Mouse (Mus musculus) forebrain, postnatal 0 days (tissue): ENCODE measurements around the gene Mlycd. TPM values are rescaled to one million over a fixed set of nuclear protein-coding genes. Genes with fewer than 3 reads are reported as not detected.

ENCODE experiments used
- ATAC-seq: fragments of 200-750 bp; cut with Nextera tagmentation; 2 replicates; pipeline ENCODE4 v1.8.0; 2017; ENCODE audit warnings: mild to moderate bottlenecking, moderate library complexity
- DNase-seq: peaks from one replicate; pipeline ENCODE4 v3.0.0-alpha.2; 2015
- H3K27ac ChIP-seq: fragments of 300-500 bp; sonication (generic); 2 replicates; pipeline ENCODE4 v1.5.1; 2014; ENCODE audit warnings: low read depth, mild to moderate bottlenecking, antibody characterized with exemption, low read length, moderate library complexity, mixed read lengths
- H3K27me3 ChIP-seq: fragments of 300-500 bp; sonication (generic); 2 replicates; pipeline ENCODE4 v1.6.1; 2014; ENCODE audit warnings: mild to moderate bottlenecking, low read length, mixed read lengths; ENCODE audit not compliant: insufficient read depth
- H3K36me3 ChIP-seq: fragments of 300-500 bp; sonication (generic); 2 replicates; pipeline ENCODE4 v1.6.1; 2014; ENCODE audit warnings: mild to moderate bottlenecking, moderate library complexity; ENCODE audit not compliant: insufficient read depth
- H3K4me1 ChIP-seq: fragments of 300-500 bp; sonication (generic); 2 replicates; pipeline ENCODE4 v1.6.1; 2014; ENCODE audit warnings: antibody characterized with exemption; ENCODE audit not compliant: insufficient read depth
- H3K4me2 ChIP-seq: fragments of 300-500 bp; sonication (generic); 2 replicates; pipeline ENCODE4 v1.6.1; 2014; ENCODE audit warnings: low read depth, mild to moderate bottlenecking, moderate library complexity
- H3K4me3 ChIP-seq: fragments of 300-500 bp; sonication (generic); 2 replicates; pipeline ENCODE4 v1.5.1; 2014; ENCODE audit warnings: low read depth, low read length, mixed read lengths
- H3K9ac ChIP-seq: fragments of 300-500 bp; sonication (generic); 2 replicates; pipeline ENCODE4 v1.6.1; 2014; ENCODE audit warnings: mild to moderate bottlenecking
- H3K9me3 ChIP-seq: fragments of 300-500 bp; sonication (generic); 2 replicates; pipeline ENCODE4 v1.6.1; 2016; ENCODE audit warnings: low read length
- CTCF ChIP-seq: sonication (generic); IDR thresholded peaks from 2 replicates; pipeline ENCODE4 v1.5.1; 2016; ENCODE audit warnings: antibody characterized with exemption, control low read depth, low read depth
- WGBS: fragments of 180-500 bp; shearing (Covaris S2); extraction: QIAGEN DNeasy Blood & Tissue Kit; methylation state at CpG from one replicate; pipeline ENCODE4 v1.1.7; 2014; 5-methylcytosine and 5-hydroxymethylcytosine counted together
- polyA plus RNA-seq: library from polyadenylated mRNA; unstranded; fragments of >200 nt; fragmentation: Nextera tagmentation; extraction: Ambion mirVana; gene quantifications from 2 replicates; pipeline ENCODE4 v1.2.1, GENCODE M21; 2015
- total RNA-seq: library from RNA; depleted of rRNA; stranded (reverse); fragments of >200 nt; gene quantifications from 2 replicates; pipeline ENCODE4 v1.2.3, GENCODE M21; 2014

Mlycd gene
- total and polyA plus RNA-seq, 2 experiments from 2014 or later = 21.3 to 27.6 TPM

DNA sequence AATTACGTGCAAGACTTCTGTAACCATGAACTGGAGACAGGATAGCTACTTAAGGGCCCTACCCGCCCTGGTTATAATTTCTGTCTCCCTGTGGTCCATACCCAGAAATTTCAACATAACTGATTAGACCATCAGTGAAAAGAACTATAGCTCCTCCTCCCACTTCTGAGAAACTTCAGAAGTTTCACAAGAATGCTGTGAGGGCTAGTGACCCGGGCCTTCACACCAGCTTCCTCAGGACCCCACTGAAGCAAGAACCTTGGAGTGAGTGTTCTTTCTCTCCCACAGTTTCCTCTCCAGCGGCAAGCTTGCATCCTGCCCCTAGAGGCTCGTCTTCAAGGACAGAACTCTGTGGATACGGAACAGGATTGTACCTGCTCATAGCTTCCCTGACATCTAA lies 8.8 kb upstream of the Mlycd start:
- no peak overlapping the region for H3K4me2 ChIP-seq
- no peaks in the 10 kb centered on the region for H3K4me1 ChIP-seq
- TF ChIP-seq CTCF = no peak
- no peaks in the 10 kb centered on the region for H3K9me3 ChIP-seq
- H3K4me3 ChIP-seq = no peak overlapping the region
- no peaks in the 10 kb centered on the region for H3K36me3 ChIP-seq
- H3K27me3 ChIP-seq = no peaks in the 10 kb centered on the region
- DNase-seq = no peak
- no peak overlapping the region for H3K27ac ChIP-seq
- WGBS = 74% methylated on average over 6 of the region's 6 CpGs
- no peak for ATAC-seq
- no peak overlapping the region for H3K9ac ChIP-seq

DNA sequence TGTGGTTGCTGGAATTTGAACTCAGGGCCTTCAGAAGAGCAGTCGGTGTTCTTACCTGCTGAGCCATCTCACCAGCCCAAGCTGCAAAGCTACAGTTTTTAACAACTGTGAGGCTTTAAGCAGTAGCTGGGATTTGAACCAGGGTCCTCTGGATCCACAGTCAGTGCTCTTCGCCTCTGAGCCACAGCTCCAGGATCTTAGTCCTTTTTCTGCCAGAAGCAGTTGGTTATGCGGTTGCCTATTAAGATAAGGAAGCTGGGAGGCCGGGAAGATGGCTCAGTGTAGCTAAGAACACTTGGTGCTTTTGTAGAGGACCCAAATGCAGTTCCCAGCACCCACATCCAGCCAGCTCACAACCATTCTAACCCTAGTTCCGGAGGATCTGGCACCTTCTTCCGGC lies 7.7 kb upstream of the Mlycd start:
- H3K9ac ChIP-seq = no peak overlapping the region
- H3K4me3 ChIP-seq = no peak overlapping the region
- no peak for TF ChIP-seq CTCF
- H3K4me1 ChIP-seq = no peaks in the 10 kb centered on the region
- H3K27ac ChIP-seq = no peak overlapping the region
- H3K36me3 ChIP-seq = no peaks in the 10 kb centered on the region
- DNase-seq (no peak), ATAC-seq (no peak)
- H3K4me2 ChIP-seq = no peak overlapping the region
- H3K27me3 ChIP-seq = no peaks in the 10 kb centered on the region
- WGBS = 82% methylated on average over 6 of the region's 6 CpGs
- H3K9me3 ChIP-seq = no peaks in the 10 kb centered on the region

DNA sequence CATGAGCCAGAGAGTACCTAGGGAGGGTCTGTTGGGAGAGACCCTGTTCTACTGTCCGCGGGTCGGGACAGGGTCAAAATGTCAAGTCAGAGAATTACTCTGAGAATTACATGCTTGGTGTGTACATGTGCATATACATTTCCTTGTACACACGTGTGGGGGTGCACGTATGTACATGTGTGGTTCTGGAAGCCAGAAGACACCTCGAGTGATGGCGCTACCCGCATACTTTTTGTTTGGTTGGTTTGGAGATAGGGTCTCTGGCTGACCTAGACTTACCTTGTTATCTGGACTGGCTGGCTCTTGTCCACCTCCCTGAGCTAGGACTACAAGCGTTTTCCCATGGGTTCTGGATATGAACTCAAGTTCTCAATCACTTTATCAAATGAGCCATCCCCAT lies 581 bp upstream of the Mlycd start:
- Histone ChIP-seq H3K4me2 (peak overlapping the region; percentile 98), H3K27me3 (no peaks in the 10 kb centered on the region), H3K4me1 (peaks cover 7% of the 10 kb centered on the region; the same call in 1 of the 2 replicates), H3K9ac (peak overlapping the region; percentile 85), H3K36me3 (no peaks in the 10 kb centered on the region; the same call in 1 of the 2 replicates), H3K27ac (no peak overlapping the region), H3K4me3 (peak overlapping the region; percentile 77), H3K9me3 (no peaks in the 10 kb centered on the region)
- ATAC-seq (no peak), DNase-seq (no peak)
- 79% methylated on average over 9 of the region's 9 CpGs for whole genome bisulfite sequencing
- TF ChIP-seq CTCF = no peak

DNA sequence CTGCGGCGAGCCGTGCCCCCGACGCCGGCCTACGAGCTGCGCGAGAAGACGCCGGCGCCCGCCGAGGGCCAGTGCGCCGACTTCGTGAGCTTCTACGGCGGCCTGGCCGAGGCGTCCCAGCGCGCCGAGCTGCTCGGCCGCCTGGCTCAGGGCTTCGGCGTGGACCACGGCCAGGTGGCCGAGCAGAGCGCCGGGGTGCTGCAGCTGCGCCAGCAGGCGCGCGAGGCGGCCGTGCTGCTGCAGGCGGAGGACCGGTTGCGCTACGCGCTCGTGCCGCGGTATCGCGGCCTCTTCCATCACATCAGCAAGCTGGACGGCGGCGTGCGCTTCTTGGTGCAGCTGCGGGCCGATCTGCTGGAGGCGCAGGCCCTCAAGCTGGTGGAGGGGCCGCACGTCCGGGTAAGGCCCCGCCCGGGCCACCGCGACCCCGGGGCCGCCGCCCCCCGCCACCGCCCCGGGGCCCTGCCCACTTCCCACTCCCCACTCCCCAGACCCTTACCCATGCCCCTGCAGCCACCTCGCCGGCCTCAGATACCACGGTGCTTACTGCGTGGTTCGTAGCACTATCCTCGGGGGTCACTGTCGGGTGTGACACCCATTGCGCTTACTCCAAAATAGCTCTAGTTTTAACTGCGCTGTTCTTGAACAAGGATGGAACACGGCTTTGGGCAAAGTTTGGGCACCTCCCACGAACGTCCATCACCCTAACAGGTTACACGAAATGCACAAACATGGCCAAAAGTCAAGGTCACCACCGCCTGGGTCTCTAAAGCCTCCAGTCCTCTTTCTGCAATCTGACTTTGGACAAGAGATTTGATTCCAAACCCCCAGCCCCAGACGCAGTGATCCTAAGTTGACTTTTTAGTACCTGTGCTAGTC lies 633 bp downstream of the Mlycd start:
- H3K27ac ChIP-seq = peak overlapping the region; percentile 94
- peaks cover 7% of the 10 kb centered on the region; the same call in 1 of the 2 replicates for H3K4me1 ChIP-seq
- H3K36me3 ChIP-seq = no peaks in the 10 kb centered on the region; the same call in 1 of the 2 replicates
- H3K4me2 ChIP-seq = peak overlapping the region; percentile 98
- ATAC-seq (peak; percentile 67), DNase-seq (no peak)
- no peak for TF ChIP-seq CTCF
- H3K9me3 ChIP-seq = no peaks in the 10 kb centered on the region
- H3K9ac ChIP-seq = peak overlapping the region; percentile 85
- peak overlapping the region; percentile 77 for H3K4me3 ChIP-seq
- H3K27me3 ChIP-seq = no peaks in the 10 kb centered on the region
- 7% methylated on average over 74 of the region's 83 CpGs for WGBS

DNA sequence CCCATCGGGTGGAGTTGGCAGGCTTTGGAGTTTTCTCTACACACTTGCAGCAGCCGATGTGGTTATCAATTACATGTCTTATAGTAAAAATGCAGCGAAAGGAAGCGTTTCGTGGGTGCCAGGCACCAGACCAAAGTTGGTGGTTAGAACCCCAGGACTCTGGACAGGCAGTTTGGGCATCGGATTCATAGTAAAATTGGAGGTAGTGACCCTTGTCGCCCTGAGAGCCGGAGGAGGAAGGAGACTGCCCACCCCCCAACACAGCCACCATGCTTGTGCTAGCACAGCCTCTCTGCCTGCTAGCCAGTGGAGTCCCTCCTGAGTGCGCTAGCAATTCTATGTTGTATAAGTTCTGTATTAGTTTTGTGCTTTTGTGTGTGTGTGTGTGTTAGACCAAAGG lies 3.9 kb downstream of the Mlycd start:
- no peak for TF ChIP-seq CTCF
- Histone ChIP-seq H3K4me1 (peaks cover 7% of the 10 kb centered on the region; the same call in 1 of the 2 replicates), H3K9ac (no peak overlapping the region), H3K4me3 (no peak overlapping the region), H3K27me3 (no peaks in the 10 kb centered on the region), H3K36me3 (peaks cover 16% of the 10 kb centered on the region), H3K27ac (no peak overlapping the region), H3K4me2 (no peak overlapping the region), H3K9me3 (no peaks in the 10 kb centered on the region)
- 86% methylated on average over 9 of the region's 9 CpGs for WGBS
- ATAC-seq = no peak
- no peak for DNase-seq

DNA sequence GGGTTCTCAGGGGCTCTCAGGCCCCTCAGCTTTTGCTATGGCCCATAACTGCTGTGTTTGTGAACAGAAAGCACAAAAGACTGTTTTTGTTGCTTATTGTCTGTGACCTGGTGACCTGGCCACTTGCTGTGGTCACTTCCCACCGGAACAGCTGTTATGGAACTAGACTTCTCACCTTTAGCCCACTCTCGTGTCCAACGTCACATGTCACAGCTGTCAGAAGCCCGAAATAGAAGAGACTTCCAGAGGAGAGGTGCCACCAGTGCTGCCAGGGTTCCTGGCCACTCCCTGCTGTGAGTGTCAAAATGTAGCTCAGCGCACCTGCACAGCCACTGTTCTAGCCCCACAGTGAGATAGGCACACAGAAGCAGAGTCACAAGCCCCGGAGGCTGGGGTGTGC lies 4.6 kb downstream of the Mlycd start:
- H3K27me3 ChIP-seq = no peaks in the 10 kb centered on the region
- H3K4me3 ChIP-seq = no peak overlapping the region
- ATAC-seq (no peak), DNase-seq (no peak)
- H3K4me1 ChIP-seq = peaks cover 7% of the 10 kb centered on the region; the same call in 1 of the 2 replicates
- 82% methylated on average over 6 of the region's 6 CpGs for WGBS
- no peak overlapping the region for H3K27ac ChIP-seq
- no peak overlapping the region for H3K9ac ChIP-seq
- TF ChIP-seq CTCF = no peak
- H3K36me3 ChIP-seq = peaks cover 19% of the 10 kb centered on the region
- no peaks in the 10 kb centered on the region for H3K9me3 ChIP-seq
- H3K4me2 ChIP-seq = no peak overlapping the region

DNA sequence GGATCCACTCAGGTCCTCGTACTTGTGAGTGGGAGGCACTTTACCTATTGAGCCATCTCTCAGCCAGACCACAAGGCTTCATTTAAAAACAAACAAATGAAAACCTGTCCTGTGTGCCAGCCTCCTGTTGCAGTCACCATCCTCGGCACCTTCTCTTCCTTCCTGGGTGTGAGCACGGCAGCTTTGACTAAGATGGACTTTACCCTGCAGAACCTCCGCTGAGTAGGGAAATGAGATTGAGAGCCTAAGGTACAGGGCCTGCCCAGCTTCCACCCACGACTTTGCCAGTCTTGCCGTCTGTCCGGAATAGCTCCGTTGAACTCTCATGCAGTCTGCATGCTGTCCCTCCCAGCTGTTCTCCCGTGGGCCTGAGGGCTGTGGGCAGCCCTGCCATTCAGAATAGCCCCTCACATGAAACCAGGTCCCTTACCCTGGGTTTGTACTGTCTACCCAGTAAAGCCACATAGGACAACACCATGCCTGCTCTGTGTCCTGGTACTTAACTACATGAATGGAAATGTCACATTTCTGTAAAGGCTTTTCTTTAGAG lies 5.5 kb downstream of the Mlycd start:
- no peak for DNase-seq
- ATAC-seq = no peak
- Histone ChIP-seq H3K4me3 (no peak overlapping the region), H3K36me3 (peaks cover 19% of the 10 kb centered on the region), H3K9ac (no peak overlapping the region), H3K9me3 (no peaks in the 10 kb centered on the region), H3K27ac (no peak overlapping the region), H3K27me3 (no peaks in the 10 kb centered on the region), H3K4me1 (peaks cover 7% of the 10 kb centered on the region; the same call in 1 of the 2 replicates), H3K4me2 (no peak overlapping the region)
- WGBS = 88% methylated on average over 9 of the region's 9 CpGs
- TF ChIP-seq CTCF = no peak
